Mouse (Mus musculus): Measurements from ENCODE around the gene Akr1c6. TPM values are rescaled to one million over a fixed set of nuclear protein-coding genes. Genes with fewer than 3 reads are reported as not detected.

Gene Akr1c6
- polyA plus RNA-seq, 1 experiment from 2014 or later: not detected

DNA sequence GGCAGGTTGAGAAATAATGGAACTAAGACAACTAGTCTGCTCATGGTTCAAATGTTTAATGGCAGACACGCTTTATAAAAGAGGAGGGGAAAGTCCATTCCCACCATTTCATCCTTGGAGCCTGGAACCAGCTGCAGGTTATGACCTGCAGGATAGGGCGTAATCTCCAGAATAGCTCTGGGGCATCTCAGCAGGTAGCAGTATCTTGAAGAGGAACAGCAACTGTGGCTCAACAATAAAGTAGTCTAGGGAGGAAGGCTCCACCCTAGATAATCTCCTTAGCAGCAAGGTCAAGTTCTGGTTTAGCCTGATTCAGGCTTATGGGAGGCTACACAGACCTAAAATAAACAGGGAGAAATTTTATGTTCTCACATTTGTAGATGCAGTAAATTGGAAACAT is 31.5 kb downstream of the Akr1c6 start:
- no peak for ATAC-seq
- no peak for TF ChIP-seq CTCF (IDR thresholded peaks at IDR 0.05)
- DNase-seq (ENCODE audit: low read depth, low spot score): no peak
- CTCF ChIA-PET: no interaction called here
- no peaks in the 10 kb centered on the region for H3K27me3 ChIP-seq
- in situ Hi-C loops (cut with MboI; ENCODE audit: low pct_unique_long_range_greater_than_20kb): no loop called here
- POLR2A ChIA-PET: no interaction called here

DNA sequence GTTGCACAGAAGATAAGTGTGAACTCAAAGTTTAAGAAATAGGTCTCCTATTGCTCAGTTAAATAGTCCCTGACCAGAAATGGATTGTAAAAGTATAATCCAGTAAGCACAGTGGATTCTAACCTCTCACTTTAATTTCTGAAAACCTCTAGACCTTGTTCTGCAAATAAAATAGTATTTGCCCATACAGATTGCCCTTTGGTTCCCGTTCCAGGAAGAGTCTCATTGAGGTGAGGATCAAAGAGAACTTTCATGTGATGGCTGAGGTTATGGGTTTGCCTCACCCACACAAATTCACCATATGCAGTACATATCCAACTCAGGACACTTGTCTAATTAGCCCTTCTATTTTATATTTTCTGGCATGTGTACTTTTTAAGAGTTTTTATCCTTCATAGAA is 33.8 kb downstream of the Akr1c6 start:
- CTCF ChIA-PET: no interaction called here
- POLR2A ChIA-PET: no interaction called here
- no peaks in the 10 kb centered on the region for H3K27me3 ChIP-seq
- DNase-seq (ENCODE audit: low read depth, low spot score) (no peak), ATAC-seq (no peak)
- in situ Hi-C loops (cut with MboI; ENCODE audit: low pct_unique_long_range_greater_than_20kb): no loop called here
- no peak for TF ChIP-seq CTCF (IDR thresholded peaks at IDR 0.05)

Other genes starting within 250 kb of the Akr1c6 start
- 46.1 TPM for gene Akr1c13, start 243.2 kb upstream of the Akr1c6 start, polyA plus RNA-seq (2021)
- 3.7 TPM for gene Akr1c19, start 205.6 kb upstream of the Akr1c6 start, polyA plus RNA-seq (2021)
- 4.1 TPM for gene Akr1c12, start 154.9 kb upstream of the Akr1c6 start, polyA plus RNA-seq (2021)
- gene Akr1c20, start 89.0 kb downstream of the Akr1c6 start, polyA plus RNA-seq (2021): 0.45 TPM
- 0.06 TPM for gene Akr1c21, start 139.8 kb downstream of the Akr1c6 start, polyA plus RNA-seq (2021)
- gene Akr1e1, start 174.9 kb downstream of the Akr1c6 start, polyA plus RNA-seq (2021): 34.3 TPM